Mouse (Mus musculus) adipocyte (in vitro differentiated cells): ENCODE data around the gene Lrrc8a.

Experiments
- DNase-seq: peaks from one replicate; pipeline ENCODE4 v3.0.0-alpha.2; 2016; ENCODE audit warnings: low spot score

The Lrrc8a gene

DNA sequence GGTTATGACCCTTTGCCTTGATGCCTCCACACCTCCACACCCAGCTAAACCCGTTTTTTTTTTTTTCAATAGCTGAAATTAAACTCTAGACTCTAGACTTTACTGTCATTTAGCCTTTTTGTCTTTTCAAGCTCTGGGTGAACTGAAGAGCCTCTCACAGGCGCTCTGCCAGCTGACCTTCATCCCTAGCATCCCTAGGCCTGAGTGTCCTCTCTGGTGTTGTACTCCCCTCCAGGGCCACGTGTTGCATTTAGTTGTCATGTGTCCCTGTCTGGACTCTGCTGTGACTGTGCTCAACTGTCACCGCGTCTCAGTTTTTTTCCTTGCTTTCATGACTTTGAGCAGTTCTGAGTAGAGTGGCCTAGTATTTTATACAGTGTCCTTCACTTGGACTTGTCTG, 62.5 kb downstream of the Lrrc8a start:
- no peak for DNase-seq

DNA sequence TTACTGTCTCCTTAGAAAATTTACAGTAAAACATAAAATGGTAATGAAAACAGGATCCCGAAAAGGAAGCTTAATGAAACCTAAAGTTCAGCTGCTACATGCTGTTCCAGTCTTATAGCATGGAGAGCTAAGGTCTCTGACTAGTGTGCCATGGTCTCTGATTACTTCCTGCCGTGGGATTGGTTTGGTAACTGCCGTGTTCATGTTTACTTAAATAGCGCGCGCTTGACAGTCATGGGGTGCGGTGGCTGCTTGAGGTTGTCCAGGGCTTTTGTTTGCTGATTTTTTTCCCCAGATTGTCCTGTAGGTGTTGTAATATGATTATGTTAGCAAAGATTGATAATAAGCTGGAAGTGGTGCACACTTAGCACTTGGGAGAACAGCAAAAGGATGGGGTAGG, 68.6 kb downstream of the Lrrc8a start:
- no peak for DNase-seq

DNA sequence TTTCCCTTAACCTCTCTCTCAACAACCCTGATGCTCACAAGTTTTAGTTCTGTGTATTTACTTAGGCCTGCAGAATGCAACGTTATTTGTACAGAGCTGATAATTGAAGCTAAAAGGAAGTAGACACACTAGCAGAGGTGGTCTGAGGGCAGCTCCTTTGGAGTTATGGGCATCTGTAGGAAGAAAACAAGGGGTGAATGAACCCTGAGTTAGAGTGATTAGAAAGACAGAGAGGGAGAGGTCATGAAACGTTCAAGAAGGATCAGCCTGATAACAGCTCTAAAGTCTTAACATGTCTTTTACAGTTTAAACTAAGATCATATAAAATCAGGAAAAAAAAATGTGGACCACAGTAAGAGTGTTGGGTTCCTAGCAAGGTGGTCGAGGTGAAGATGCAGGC, 71.8 kb downstream of the Lrrc8a start:
- no peak for DNase-seq

DNA sequence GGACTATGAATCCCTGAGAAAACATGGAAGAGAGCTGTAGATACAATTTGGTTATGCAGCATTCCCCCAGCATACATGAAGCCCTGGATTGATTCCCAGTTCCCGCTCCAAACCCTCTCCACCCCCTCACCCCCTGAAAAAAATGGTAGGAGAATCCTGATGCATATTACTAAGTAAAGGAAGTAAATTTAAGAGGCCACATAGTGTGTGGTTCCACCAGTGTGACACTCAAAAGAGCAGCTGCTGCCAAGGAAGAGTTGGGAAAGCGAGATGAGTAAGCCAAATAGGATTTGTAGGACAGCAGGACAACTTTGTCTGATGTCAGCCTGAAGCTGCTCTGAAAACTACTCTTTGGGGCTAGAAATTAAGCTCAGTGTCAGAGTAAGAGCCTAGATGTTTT, 74.0 kb downstream of the Lrrc8a start:
- peak; percentile 77 for DNase-seq
